Comparison of ENCODE assay signal across 23 mouse cellular contexts in the genomic region with DNA sequence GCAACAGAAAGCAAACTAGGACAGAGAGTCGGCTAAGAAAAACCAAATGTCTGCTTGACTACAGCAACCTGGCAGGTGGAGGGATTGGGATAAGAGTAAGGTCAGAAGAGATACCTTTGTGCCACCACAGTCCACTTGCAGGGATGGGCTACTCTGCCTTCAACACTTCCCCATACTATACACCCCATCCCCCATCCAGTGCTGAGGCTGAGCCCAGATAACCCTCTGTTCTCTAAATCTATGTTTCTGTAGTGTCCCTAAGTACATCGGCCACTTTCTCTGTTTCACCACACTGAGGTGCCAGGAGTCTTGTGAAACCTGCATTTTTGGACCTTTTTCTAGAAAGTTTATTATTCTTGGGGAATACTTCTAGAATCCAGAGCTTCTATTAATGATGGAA.
A peak's percentile ranks its signal among the peaks of the same experiment; 100 is the strongest.
DNase-seq lines count a peak whose midpoint lies in the region; ATAC-seq and TF ChIP-seq lines count a peak whose summit lies in the region.
"Had no signal": no experiment of that assay in that cellular context is flagged by ENCODE, and none has a peak within 500 bp of the region (broad histone marks: within the 10 kb centered on the region; RNA-seq: fewer than 3 reads in every experiment).

No protein-coding gene starts in this region.

- no peaks in the 10 kb centered on the region for H3K27me3 ChIP-seq in MEL (ENCODE audit: control insufficient read depth in 1 of 2, insufficient read depth in 2 of 2, low read length in 2 of 2)
- no peaks in the 10 kb centered on the region for H3K27me3 ChIP-seq in forebrain, embryonic 13.5 days
- H3K27me3 ChIP-seq in liver, postnatal 0 days (ENCODE audit: insufficient read depth, low read length) = no peaks in the 10 kb centered on the region
- H3K27me3 ChIP-seq: CH12.LX, Patski had no signal

- DNase-seq in gastrocnemius, adult 2 months = no peak
- DNase-seq in gastrocnemius, adult 18-20 months (ENCODE audit: low spot score) = no peak
- DNase-seq in MEL (ENCODE audit: low read depth, low spot score) = peak; percentile 45
- no peak for DNase-seq in cerebellum, postnatal 36 days
- no peak for DNase-seq in liver, postnatal 0 days
- DNase-seq: adrenal gland, adult 2 months; adrenal gland, adult 8-10 months; adrenal gland, postnatal 10 days; adrenal gland, postnatal 14 days; adrenal gland, postnatal 25 days; adrenal gland, postnatal 36 days; B cell, adult 2 months; cerebellum, adult 11 months; cerebellum, adult 11-12 months; cerebellum, adult 18-20 months had no signal

- WGBS in forebrain, embryonic 13.5 days = 96% methylated on average over 2 of the region's 2 CpGs
- 74% methylated on average over 2 of the region's 2 CpGs for WGBS in liver, postnatal 0 days (ENCODE audit: insufficient replicate concordance)

- no peak for TF ChIP-seq RAD21 in MEL (IDR thresholded peaks at IDR 0.05; ENCODE audit: low read depth, low read length)

- no peaks in the 10 kb centered on the region for H3K9me3 ChIP-seq in MEL (replicated peaks; ENCODE audit: insufficient read depth, low read length)
- H3K9me3 ChIP-seq in forebrain, embryonic 13.5 days (replicated peaks) = no peaks in the 10 kb centered on the region
- no peaks in the 10 kb centered on the region for H3K9me3 ChIP-seq in liver, postnatal 0 days (ENCODE audit: low read length)
- H3K9me3 ChIP-seq: G1E had no signal

- no peak overlapping the region for H3K9ac ChIP-seq in MEL (ENCODE audit: control insufficient read depth, low read depth, low read length, poor library complexity, severe bottlenecking)
- no peak overlapping the region for H3K9ac ChIP-seq in forebrain, embryonic 13.5 days
- H3K9ac ChIP-seq in liver, postnatal 0 days (replicated peaks) = no peak overlapping the region

- peaks cover 0 to 60% of the 10 kb centered on the region in 2 experiments; a peak in 2 of 4 replicates for H3K36me3 ChIP-seq in MEL (ENCODE audit: control insufficient read depth in 1 of 2, insufficient read depth in 2 of 2, low read length in 2 of 2)
- no peaks in the 10 kb centered on the region for H3K36me3 ChIP-seq in forebrain, embryonic 13.5 days (ENCODE audit: poor library complexity, severe bottlenecking)
- H3K36me3 ChIP-seq in liver, postnatal 0 days (replicated peaks; ENCODE audit: insufficient read depth, low read length) = no peaks in the 10 kb centered on the region
- H3K36me3 ChIP-seq: G1E had no signal

- peak in 1 of 2 experiments; percentile 22; a peak in 1 of 4 replicates for TF ChIP-seq EP300 in MEL (IDR thresholded peaks at IDR 0.05; ENCODE audit: low read depth in 1 of 2, low read length in 2 of 2)
- TF ChIP-seq EP300 in liver, postnatal 0 days (IDR thresholded peaks at IDR 0.05; ENCODE audit: low read depth) = no peak

- intact Hi-C loops in gastrocnemius, adult 2 months (cut with DNase I) = no loop called here

- no peak for TF ChIP-seq POLR2A in MEL (IDR thresholded peaks at IDR 0.05; ENCODE audit: control insufficient read depth in 1 of 2, insufficient read depth in 1 of 2, low read depth in 1 of 2, low read length in 2 of 2, poor library complexity in 1 of 2)

- peak; percentile 66 for ATAC-seq in granulocyte monocyte progenitor cell, adult 5-6 weeks (replicated peaks; ENCODE audit: poor library complexity, severe bottlenecking)
- ATAC-seq in megakaryocyte, adult 5-6 weeks (ENCODE audit: poor library complexity, severe bottlenecking) = peak; percentile 50
- no peak for ATAC-seq in forebrain, embryonic 13.5 days
- ATAC-seq in liver, postnatal 0 days = no peak
- ATAC-seq: activated CD4-positive, CD25-positive, alpha-beta regulatory T cell, adult 4 months; CD4-positive, CD25-positive, alpha-beta regulatory T cell, adult 4 months; Patski had no signal

- H3K4me2 ChIP-seq in forebrain, embryonic 13.5 days = no peak overlapping the region
- no peak overlapping the region for H3K4me2 ChIP-seq in liver, postnatal 0 days (ENCODE audit: low read depth, low read length)

- peak overlapping the region; percentile 48 for H3K27ac ChIP-seq in gastrocnemius, adult 2 months
- no peak overlapping the region for H3K27ac ChIP-seq in MEL (ENCODE audit: control insufficient read depth, low read depth, low read length)
- no peak overlapping the region for H3K27ac ChIP-seq in forebrain, embryonic 13.5 days
- H3K27ac ChIP-seq in liver, postnatal 0 days (ENCODE audit: low read depth) = no peak overlapping the region

- TF ChIP-seq CTCF in gastrocnemius, adult 2 months (IDR thresholded peaks at IDR 0.05) = no peak
- TF ChIP-seq CTCF in MEL (IDR thresholded peaks at IDR 0.05 in 2 of 3, conservative IDR thresholded peaks at IDR 0.05 in 1 of 3; ENCODE audit: control insufficient read depth in 1 of 3, insufficient read depth in 1 of 3, low read depth in 2 of 3, low read length in 3 of 3, poor library complexity in 1 of 3, severe bottlenecking in 1 of 3) = no peak
- TF ChIP-seq CTCF in liver, postnatal 0 days (IDR thresholded peaks at IDR 0.05; ENCODE audit: low read depth) = no peak

- H3K4me1 ChIP-seq in MEL (ENCODE audit: control insufficient read depth in 1 of 2, insufficient read depth in 2 of 2, low read length in 2 of 2) = peaks cover 10 to 56% of the 10 kb centered on the region in 2 experiments
- no peaks in the 10 kb centered on the region; the same call in 1 of the 2 replicates for H3K4me1 ChIP-seq in forebrain, embryonic 13.5 days
- H3K4me1 ChIP-seq in liver, postnatal 0 days (ENCODE audit: insufficient read depth) = no peaks in the 10 kb centered on the region

- H3K4me3 ChIP-seq in gastrocnemius, adult 2 months = no peak overlapping the region
- H3K4me3 ChIP-seq in MEL (ENCODE audit: control insufficient read depth in 1 of 2, insufficient read depth in 1 of 2, low read depth in 2 of 2, low read length in 2 of 2) = no peak overlapping the region
- H3K4me3 ChIP-seq in forebrain, embryonic 13.5 days = no peak overlapping the region
- H3K4me3 ChIP-seq in liver, postnatal 0 days (ENCODE audit: low read depth, low read length) = no peak overlapping the region

- no peaks in the 10 kb centered on the region; the same call in 1 of the 2 replicates for H3K79me2 ChIP-seq in MEL (ENCODE audit: control insufficient read depth, insufficient read depth, low read length, poor library complexity)

TF ChIP-seq in MEL, 35 proteins besides CTCF, POLR2A, EP300 and RAD21:
- TF ChIP-seq GATA1 (IDR thresholded peaks at IDR 0.05; ENCODE audit: low read depth, low read length) = 0 out of 2 replicates have a peak, but pooled peaks have one; percentile 12
- no peak for TF ChIP-seq MYC (IDR thresholded peaks at IDR 0.05; ENCODE audit: low read depth, low read length)

Comparison
In these comparisons a context has a peak if more than half of its experiments do, and no peak if none do; other contexts are left out.
1. ATAC-seq: peak in granulocyte monocyte progenitor cell, adult 5-6 weeks (single experiment) and megakaryocyte, adult 5-6 weeks (single experiment); none in forebrain, embryonic 13.5 days (single experiment) and liver, postnatal 0 days (single experiment).